Mouse (Mus musculus) myocyte (in vitro differentiated cells): Measurements from ENCODE around the gene 1110065P20Rik. TPM values are rescaled to one million over a fixed set of nuclear protein-coding genes. Genes with fewer than 3 reads are reported as not detected.

ENCODE experiments used
- H3K27me3 ChIP-seq: one replicate; pipeline ENCODE4 v1.6.1; 2011; ENCODE audit not compliant: control insufficient read depth, insufficient read depth, insufficient read length
- H3K36me3 ChIP-seq: one replicate; pipeline ENCODE4 v1.6.1; 2011; ENCODE audit not compliant: control insufficient read depth, insufficient read depth
- H3K4me2 ChIP-seq: one replicate; pipeline ENCODE4 v1.6.1; 2011; ENCODE audit warnings: low read depth, control low read depth
- H3K4me3 ChIP-seq: one replicate; pipeline ENCODE4 v1.5.1; 2011; ENCODE audit warnings: mild to moderate bottlenecking, control low read depth, moderate library complexity
- H3K79me2 ChIP-seq: one replicate; pipeline ENCODE4 v1.6.1; 2011; ENCODE audit not compliant: control insufficient read depth, insufficient read depth
- H3ac ChIP-seq: one replicate; pipeline ENCODE4 v1.6.1; 2011; ENCODE audit not compliant: control insufficient read depth, insufficient read length
- CEBPB ChIP-seq: IDR thresholded peaks from 2 replicates; pipeline ENCODE4 v1.6.1; 2011; ENCODE audit warnings: mild to moderate bottlenecking, moderate library complexity; ENCODE audit not compliant: poor library complexity, insufficient read depth, severe bottlenecking
- E2F4 ChIP-seq: IDR thresholded peaks from one replicate; pipeline ENCODE4 v1.6.1; 2011; ENCODE audit warnings: mild to moderate bottlenecking, control low read depth, moderate library complexity; ENCODE audit not compliant: insufficient read depth
- MAX ChIP-seq: IDR thresholded peaks from one replicate; pipeline ENCODE4 v1.6.1; 2011; ENCODE audit warnings: low read depth, mild to moderate bottlenecking, control low read depth
- MYOD1 ChIP-seq, 3 experiments: IDR thresholded peaks; one replicate each; pipeline ENCODE4 v1.6.1; 2011; ENCODE audit warnings: control low read depth in 2 of 3, low read depth in 2 of 3, mild to moderate bottlenecking in 2 of 3, moderate library complexity in 1 of 3; ENCODE audit not compliant: insufficient read length in 2 of 3, control insufficient read depth in 1 of 3
- MYOG ChIP-seq, 3 experiments: IDR thresholded peaks; one replicate each; pipeline ENCODE4 v1.6.1; 2011; ENCODE audit warnings: control low read depth in 2 of 3, low read depth in 2 of 3, mild to moderate bottlenecking in 2 of 3; ENCODE audit not compliant: insufficient read length in 2 of 3, control insufficient read depth in 1 of 3, insufficient read depth in 1 of 3
- POLR2A ChIP-seq: IDR thresholded peaks from one replicate; pipeline ENCODE4 v1.6.1; 2011; ENCODE audit warnings: low read depth, mild to moderate bottlenecking, control low read depth, moderate library complexity; ENCODE audit not compliant: insufficient read length
- POLR2AphosphoS2 ChIP-seq: IDR thresholded peaks from one replicate; pipeline ENCODE4 v1.6.1; 2011; ENCODE audit warnings: low read depth, control low read depth; ENCODE audit not compliant: insufficient read length
- REST ChIP-seq: IDR thresholded peaks from one replicate; pipeline ENCODE4 v1.6.1; 2011; ENCODE audit warnings: mild to moderate bottlenecking, control low read depth, moderate library complexity; ENCODE audit not compliant: insufficient read depth, insufficient read length
- SRF ChIP-seq: IDR thresholded peaks from one replicate; pipeline ENCODE4 v1.6.1; 2011; ENCODE audit warnings: low read depth; ENCODE audit not compliant: control insufficient read depth, insufficient read length
- TCF12 ChIP-seq: IDR thresholded peaks from one replicate; pipeline ENCODE4 v1.6.1; 2011; ENCODE audit warnings: mild to moderate bottlenecking, control low read depth; ENCODE audit not compliant: poor library complexity, insufficient read depth, severe bottlenecking
- TCF3 ChIP-seq: IDR thresholded peaks from one replicate; pipeline ENCODE4 v1.6.1; 2011; ENCODE audit warnings: low read depth, control low read depth; ENCODE audit not compliant: insufficient read length
- USF1 ChIP-seq: IDR thresholded peaks from one replicate; pipeline ENCODE4 v1.6.1; 2011; ENCODE audit warnings: low read depth, mild to moderate bottlenecking, control low read depth, moderate library complexity
- polyA plus RNA-seq: library from polyadenylated mRNA; unstranded; fragments of >200 nt; fragmentation: generic; extraction: Trizol; gene quantifications from one replicate; pipeline ENCODE4 v1.2.1, GENCODE M21; 2012; ENCODE audit warnings: missing spikeins

The 1110065P20Rik gene
- polyA plus RNA-seq = 82.5 TPM

DNA sequence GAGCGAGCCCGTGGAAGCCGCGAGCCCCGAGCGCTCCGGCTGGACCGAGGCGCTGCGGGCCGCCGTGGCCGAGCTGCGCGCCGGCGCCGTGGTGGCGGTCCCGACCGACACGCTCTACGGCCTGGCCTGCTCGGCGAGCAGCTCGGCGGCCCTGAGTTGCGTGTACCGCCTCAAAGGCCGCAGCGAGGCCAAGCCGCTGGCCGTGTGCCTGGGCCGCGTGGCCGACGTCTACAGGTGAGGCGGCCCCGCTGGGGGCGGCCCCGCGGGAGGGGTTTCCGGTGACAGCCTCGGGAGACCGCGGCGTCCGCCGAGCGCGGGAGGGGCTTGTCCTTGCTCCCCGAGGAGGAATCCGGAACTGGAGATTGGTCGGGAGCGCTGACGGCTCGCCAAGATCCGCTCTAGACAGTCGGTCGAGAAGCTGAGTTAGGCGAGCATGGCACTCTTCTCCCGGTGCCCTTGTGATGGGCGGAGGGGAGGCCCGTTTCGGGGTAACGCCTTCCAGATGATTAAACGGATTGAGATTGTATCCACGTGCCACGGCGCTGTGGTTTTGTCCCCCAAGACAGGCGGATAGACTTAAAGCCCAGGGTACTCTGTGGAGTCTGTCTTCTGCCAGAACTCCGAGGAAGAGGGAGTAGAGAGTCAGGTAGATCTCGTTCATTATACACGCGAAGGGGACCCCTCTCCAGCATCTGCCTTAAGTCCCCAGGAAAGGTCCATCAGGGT is at the start of gene 1110065P20Rik:
1110065P20Rik (minus strand) TSS at position 264 of the 726 bp plus-strand sequence.
- Histone ChIP-seq H3K79me2 (peaks cover 29% of the 10 kb centered on the region), H3K4me3 (peak within 1 kb of the TSS; percentile 64), H3ac (peak within 1 kb of the TSS; percentile 92), H3K36me3 (peaks cover 17% of the 10 kb centered on the region), H3K4me2 (peak within 1 kb of the TSS; percentile 98), H3K27me3 (no peaks in the 10 kb centered on the region)
- TF ChIP-seq SRF (no peak), MYOG (IDR thresholded peaks at IDR 0.05; ENCODE audit: control insufficient read depth in 1 of 3, insufficient read depth in 1 of 3, insufficient read length in 2 of 3, low read depth in 2 of 3) (peak in 1 of 3 experiments; percentile 3), MAX (no peak), POLR2A (peak; percentile 8), MYOD1 (IDR thresholded peaks at IDR 0.05; ENCODE audit: control insufficient read depth in 1 of 3, insufficient read length in 2 of 3, low read depth in 2 of 3) (peak in 1 of 3 experiments; percentile 30)

DNA sequence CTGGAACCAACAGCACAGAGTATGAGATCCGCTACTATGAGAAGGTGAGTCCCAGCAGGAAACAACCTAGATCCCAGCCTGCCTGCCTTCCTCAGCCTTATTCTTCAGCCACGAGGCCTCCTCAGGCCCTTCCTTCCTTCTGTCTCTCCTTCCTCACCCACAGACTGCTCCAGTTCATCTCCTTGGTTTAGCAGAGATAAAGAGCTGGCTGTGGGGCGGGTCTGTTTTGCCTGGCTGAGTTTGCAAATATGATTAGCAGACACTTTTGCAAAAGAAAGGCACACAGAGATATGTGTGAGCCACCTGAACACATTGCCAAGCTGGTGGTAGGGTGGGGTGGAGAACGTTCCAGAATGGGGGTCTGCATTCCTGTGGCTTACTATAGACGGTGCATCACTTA is 48.9 kb upstream of the 1110065P20Rik start:
- H3K4me3 ChIP-seq = no peak overlapping the region

DNA sequence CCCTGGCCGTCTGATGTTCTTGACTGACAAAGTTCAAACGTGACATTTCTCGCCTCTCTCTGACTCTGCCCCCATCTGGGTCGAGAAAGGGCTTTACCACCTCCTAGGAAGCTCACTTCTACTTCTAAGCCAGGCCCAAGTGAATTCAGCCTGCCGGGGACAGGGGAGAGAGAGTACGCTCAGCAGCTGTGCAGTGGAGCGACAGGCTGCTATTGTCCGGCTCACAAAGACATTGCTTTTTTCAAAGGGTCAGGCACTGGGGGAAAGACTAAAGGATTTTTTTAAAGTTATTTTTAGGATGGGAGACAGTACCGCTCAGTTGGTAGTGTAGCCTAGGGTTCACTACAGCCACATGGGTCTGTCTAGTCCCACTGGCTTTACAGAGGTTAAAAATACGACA is 47.4 kb upstream of the 1110065P20Rik start:
- H3K79me2 ChIP-seq = no peaks in the 10 kb centered on the region
- TF ChIP-seq USF1 = no peak
- H3ac ChIP-seq = no peak overlapping the region
- no peak overlapping the region for H3K4me3 ChIP-seq
- H3K27me3 ChIP-seq = peaks cover 47% of the 10 kb centered on the region
- no peaks in the 10 kb centered on the region for H3K36me3 ChIP-seq
- no peak overlapping the region for H3K4me2 ChIP-seq

More for the DNA sequence above, 48.9 kb upstream of the 1110065P20Rik start:
- Histone ChIP-seq H3ac (no peak overlapping the region), H3K4me2 (no peak overlapping the region), H3K79me2 (no peaks in the 10 kb centered on the region), H3K36me3 (no peaks in the 10 kb centered on the region), H3K27me3 (peaks cover 41% of the 10 kb centered on the region)
- no peak for TF ChIP-seq MYOD1 (IDR thresholded peaks at IDR 0.05; ENCODE audit: control insufficient read depth in 1 of 3, insufficient read length in 2 of 3, low read depth in 2 of 3)

- no peak overlapping the region for H3ac ChIP-seq
- H3K4me2 ChIP-seq = no peak overlapping the region
- TF ChIP-seq REST (no peak), MYOG (IDR thresholded peaks at IDR 0.05; ENCODE audit: control insufficient read depth in 1 of 3, insufficient read depth in 1 of 3, insufficient read length in 2 of 3, low read depth in 2 of 3) (peak in 1 of 3 experiments; percentile 1), TCF12 (no peak)
- H3K36me3 ChIP-seq = no peaks in the 10 kb centered on the region
- no peak overlapping the region for H3K4me3 ChIP-seq
- no peaks in the 10 kb centered on the region for H3K79me2 ChIP-seq
- H3K27me3 ChIP-seq = peaks cover 52% of the 10 kb centered on the region
These were observed 43.8 kb upstream of the 1110065P20Rik start for GRCm38 (mm10) chr4:124894508-124895428.

- no peak overlapping the region for H3K4me2 ChIP-seq
These were observed 42.8 kb upstream of the 1110065P20Rik start for GRCm38 (mm10) chr4:124893769-124894168.

More at GRCm38 (mm10) chr4:124893769-124894168, 42.8 kb upstream of the 1110065P20Rik start:
- H3K36me3 ChIP-seq = no peaks in the 10 kb centered on the region
- TF ChIP-seq MYOG (IDR thresholded peaks at IDR 0.05; ENCODE audit: control insufficient read depth in 1 of 3, insufficient read depth in 1 of 3, insufficient read length in 2 of 3, low read depth in 2 of 3) (no peak), SRF (no peak), POLR2AphosphoS2 (no peak), E2F4 (no peak), USF1 (no peak), POLR2A (no peak), TCF12 (no peak), CEBPB (no peak), MYOD1 (IDR thresholded peaks at IDR 0.05; ENCODE audit: control insufficient read depth in 1 of 3, insufficient read length in 2 of 3, low read depth in 2 of 3) (no peak), MAX (no peak), TCF3 (no peak), REST (no peak)
- H3ac ChIP-seq = no peak overlapping the region
- no peak overlapping the region for H3K4me3 ChIP-seq
- H3K27me3 ChIP-seq = peaks cover 51% of the 10 kb centered on the region
- H3K79me2 ChIP-seq = no peaks in the 10 kb centered on the region
